Mouse (Mus musculus) hindbrain, embryonic 14.5 days (tissue): Measurements from ENCODE around the gene Myh1. TPM values are rescaled to one million over a fixed set of nuclear protein-coding genes. Genes with fewer than 3 reads are reported as not detected.

Experiments used
- ATAC-seq: fragments of 200-750 bp; cut with Nextera tagmentation; 2 replicates; pipeline ENCODE4 v1.8.0; 2017; ENCODE audit warnings: moderate number of reproducible peaks, mild to moderate bottlenecking, moderate TSS enrichment, moderate library complexity; ENCODE audit not compliant: low FRiP score
- DNase-seq: peaks from one replicate; pipeline ENCODE4 v3.0.0-alpha.2; 2015; ENCODE audit warnings: low spot score
- H3K27ac ChIP-seq: fragments of 300-500 bp; sonication (generic); 2 replicates; pipeline ENCODE4 v1.5.1; 2014; ENCODE audit warnings: mild to moderate bottlenecking, moderate library complexity
- H3K27me3 ChIP-seq: fragments of 300-500 bp; sonication (generic); 2 replicates; pipeline ENCODE4 v1.6.1; 2014; ENCODE audit warnings: mild to moderate bottlenecking, low read length, mixed read lengths; ENCODE audit not compliant: control insufficient read depth, insufficient read depth
- H3K36me3 ChIP-seq: fragments of 300-500 bp; sonication (generic); replicated peaks from 2 replicates; pipeline ENCODE4 v1.6.1; 2014; ENCODE audit not compliant: control insufficient read depth, insufficient read depth
- H3K4me1 ChIP-seq: fragments of 300-500 bp; sonication (generic); replicated peaks from 2 replicates; pipeline ENCODE4 v1.6.1; 2014; ENCODE audit warnings: antibody characterized with exemption, low read length, mixed read lengths; ENCODE audit not compliant: control insufficient read depth, insufficient read depth
- H3K4me2 ChIP-seq: fragments of 300-500 bp; sonication (generic); replicated peaks from 2 replicates; pipeline ENCODE4 v1.6.1; 2014; ENCODE audit warnings: mild to moderate bottlenecking, moderate library complexity
- H3K4me3 ChIP-seq: fragments of 300-500 bp; sonication (generic); replicated peaks from 2 replicates; pipeline ENCODE4 v1.5.1; 2014; ENCODE audit warnings: mild to moderate bottlenecking, low read length
- H3K9ac ChIP-seq: fragments of 300-500 bp; sonication (generic); 2 replicates; pipeline ENCODE4 v1.6.1; 2014
- H3K9me3 ChIP-seq: fragments of 300-500 bp; sonication (generic); 2 replicates; pipeline ENCODE4 v1.6.1; 2016; ENCODE audit warnings: low read length; ENCODE audit not compliant: control insufficient read depth
- WGBS: fragments of 180-500 bp; shearing (Covaris S2); extraction: QIAGEN DNeasy Blood & Tissue Kit; methylation state at CpG from one replicate; pipeline ENCODE4 v1.1.7; 2014; 5-methylcytosine and 5-hydroxymethylcytosine counted together
- polyA plus RNA-seq: library from polyadenylated mRNA; unstranded; fragments of >200 nt; fragmentation: Nextera tagmentation; extraction: Ambion mirVana; gene quantifications from 2 replicates; pipeline ENCODE4 v1.2.1, GENCODE M21; 2014

The Myh1 gene
- polyA plus RNA-seq, 1 experiment from 2014 or later, result 0.13 TPM

GRCm38 (mm10) chr11:67164851-67165250 is 35.0 kb upstream of the Myh1 start:
- no peaks in the 10 kb centered on the region for H3K36me3 ChIP-seq
- no peaks in the 10 kb centered on the region for H3K4me1 ChIP-seq
- no peak overlapping the region for H3K4me2 ChIP-seq
- H3K27ac ChIP-seq, result no peak overlapping the region
- no peak for ATAC-seq
- H3K4me3 ChIP-seq, result no peak overlapping the region
- 50% methylated on average over 5 of the region's 5 CpGs for WGBS
- H3K9ac ChIP-seq, result no peak overlapping the region
- no peak for DNase-seq
- H3K9me3 ChIP-seq, result no peaks in the 10 kb centered on the region
- H3K27me3 ChIP-seq, result no peaks in the 10 kb centered on the region

DNA sequence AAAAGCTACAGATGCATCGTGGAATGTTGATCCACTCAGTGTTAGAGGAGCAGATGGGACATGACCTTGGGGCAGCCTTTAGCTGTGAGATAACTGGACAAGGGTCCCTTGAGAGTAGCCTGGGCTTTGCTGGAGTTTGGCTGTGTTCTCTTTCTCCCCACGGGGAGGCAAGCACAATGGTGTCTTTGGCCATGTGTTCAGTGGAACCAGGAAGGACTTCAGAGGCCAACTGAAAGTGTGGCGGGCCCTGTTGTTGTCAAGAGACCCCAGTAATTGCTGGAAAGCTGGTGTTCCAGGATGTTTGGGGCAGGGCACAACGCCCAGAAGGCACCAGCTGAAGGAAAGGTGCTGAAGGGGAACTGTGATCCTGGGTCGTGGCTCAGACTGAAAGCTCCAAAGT is 30.6 kb upstream of the Myh1 start:
- DNase-seq (no peak), ATAC-seq (no peak)
- 40% methylated on average over 5 of the region's 5 CpGs for WGBS
- Histone ChIP-seq H3K36me3 (no peaks in the 10 kb centered on the region), H3K4me2 (no peak overlapping the region), H3K9me3 (no peaks in the 10 kb centered on the region), H3K27me3 (no peaks in the 10 kb centered on the region), H3K27ac (no peak overlapping the region), H3K4me3 (no peak overlapping the region), H3K4me1 (no peaks in the 10 kb centered on the region), H3K9ac (no peak overlapping the region)

DNA sequence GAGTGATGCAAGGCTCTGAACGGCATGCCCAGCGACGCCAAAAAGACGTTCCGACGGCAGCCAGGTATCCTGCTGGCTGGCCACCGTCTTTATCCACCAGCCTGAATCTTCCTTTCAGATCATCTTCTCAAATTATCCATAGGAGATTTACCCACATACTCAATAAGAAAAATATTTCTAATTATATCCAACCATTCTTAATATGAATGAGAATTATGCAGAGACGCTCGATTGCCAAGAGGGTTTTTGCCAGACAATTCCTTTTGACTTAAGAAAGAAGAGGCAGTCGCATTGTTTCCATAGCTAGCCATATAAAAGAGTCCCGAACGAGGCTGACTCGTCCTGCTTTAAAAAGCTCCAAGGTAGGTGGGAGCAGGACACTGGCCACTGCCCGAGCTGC is 29.1 kb upstream of the Myh1 start, which contains the start of gene Myh2:
Myh2 (plus strand) TSS at position 301 of the 400 bp plus-strand sequence.
- Histone ChIP-seq H3K4me1 (no peaks in the 10 kb centered on the region), H3K27ac (no peak within 1 kb of the TSS), H3K9ac (no peak within 1 kb of the TSS), H3K27me3 (no peaks in the 10 kb centered on the region), H3K4me3 (no peak within 1 kb of the TSS), H3K36me3 (no peaks in the 10 kb centered on the region), H3K4me2 (no peak within 1 kb of the TSS), H3K9me3 (no peaks in the 10 kb centered on the region)
- 63% methylated on average over 14 of the region's 14 CpGs for WGBS
- DNase-seq (no peak), ATAC-seq (no peak)

DNA sequence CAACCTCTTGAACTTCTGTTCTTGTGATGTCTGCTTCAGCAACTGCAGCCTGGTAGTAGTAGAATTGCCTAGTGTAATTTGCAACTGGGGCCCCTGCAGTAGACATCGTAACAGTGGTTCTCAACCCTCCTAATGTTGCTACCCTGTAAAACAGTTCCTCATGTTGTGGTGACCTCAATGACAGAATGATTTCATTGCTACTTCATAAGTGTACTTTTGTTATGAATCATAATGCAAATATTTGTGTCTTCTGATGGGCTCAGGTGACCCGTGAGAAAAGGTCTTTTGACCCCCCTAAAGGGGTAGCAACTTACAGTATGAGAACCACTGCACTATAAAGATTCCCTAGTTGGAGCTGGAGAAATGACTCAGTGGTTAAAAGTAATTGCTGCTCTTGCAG is 27.4 kb upstream of the Myh1 start:
- Histone ChIP-seq H3K27me3 (no peaks in the 10 kb centered on the region), H3K36me3 (no peaks in the 10 kb centered on the region), H3K27ac (no peak overlapping the region), H3K9me3 (no peaks in the 10 kb centered on the region), H3K4me1 (no peaks in the 10 kb centered on the region), H3K4me3 (no peak overlapping the region), H3K4me2 (no peak overlapping the region), H3K9ac (no peak overlapping the region)
- ATAC-seq (no peak), DNase-seq (no peak)
- WGBS, result 87% methylated on average over 2 of the region's 2 CpGs

DNA sequence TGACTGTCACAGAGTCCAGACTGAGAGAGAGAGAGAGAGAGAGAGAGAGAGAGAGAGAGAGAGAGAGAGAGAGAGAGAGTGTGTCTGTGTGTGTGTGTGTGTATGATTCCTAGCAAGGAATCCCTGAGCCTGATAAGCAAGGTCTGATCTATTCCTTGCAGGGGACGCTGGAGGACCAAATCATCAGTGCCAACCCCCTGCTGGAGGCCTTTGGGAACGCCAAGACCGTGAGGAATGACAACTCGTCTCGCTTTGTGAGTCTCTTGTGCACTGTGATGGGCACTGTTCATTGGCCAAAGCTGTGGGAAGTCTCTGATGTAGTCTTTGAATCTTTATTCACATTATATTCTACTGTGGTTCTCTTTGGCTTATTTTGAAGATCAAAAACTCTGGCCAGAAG is 23.5 kb upstream of the Myh1 start:
- H3K36me3 ChIP-seq, result no peaks in the 10 kb centered on the region
- no peaks in the 10 kb centered on the region for H3K27me3 ChIP-seq
- H3K4me1 ChIP-seq, result no peaks in the 10 kb centered on the region
- no peak for ATAC-seq
- no peak overlapping the region for H3K27ac ChIP-seq
- H3K9ac ChIP-seq, result no peak overlapping the region
- no peaks in the 10 kb centered on the region for H3K9me3 ChIP-seq
- no peak for DNase-seq
- no peak overlapping the region for H3K4me2 ChIP-seq
- WGBS, result 56% methylated on average over 5 of the region's 5 CpGs
- no peak overlapping the region for H3K4me3 ChIP-seq

DNA sequence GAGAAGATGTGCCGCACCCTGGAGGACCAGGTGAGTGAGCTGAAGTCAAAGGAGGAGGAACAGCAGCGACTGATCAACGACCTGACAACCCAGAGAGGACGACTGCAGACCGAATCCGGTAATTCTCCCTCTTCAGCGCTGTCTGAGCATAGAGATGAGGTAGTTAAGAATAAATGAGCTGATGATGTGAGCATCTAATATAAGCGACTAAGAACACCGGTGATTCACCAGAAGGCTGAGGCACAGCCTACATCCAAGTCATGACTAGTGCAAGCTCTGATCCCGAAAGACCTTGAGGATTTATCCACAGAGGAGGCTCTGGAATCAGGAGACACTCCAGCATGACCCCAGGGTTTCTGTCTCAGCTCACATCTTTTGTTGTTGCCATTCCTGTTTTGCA is 9.5 kb upstream of the Myh1 start:
- H3K4me1 ChIP-seq, result no peaks in the 10 kb centered on the region
- H3K4me3 ChIP-seq, result no peak overlapping the region
- H3K36me3 ChIP-seq, result no peaks in the 10 kb centered on the region
- no peaks in the 10 kb centered on the region for H3K27me3 ChIP-seq
- H3K4me2 ChIP-seq, result no peak overlapping the region
- ATAC-seq, result no peak
- no peak for DNase-seq
- no peak overlapping the region for H3K27ac ChIP-seq
- H3K9ac ChIP-seq, result no peak overlapping the region
- WGBS, result 84% methylated on average over 10 of the region's 10 CpGs
- H3K9me3 ChIP-seq, result no peaks in the 10 kb centered on the region

GRCm38 (mm10) chr11:67190814-67191213 is 9.0 kb upstream of the Myh1 start:
- Histone ChIP-seq H3K4me3 (no peak overlapping the region), H3K27ac (no peak overlapping the region), H3K9ac (no peak overlapping the region), H3K4me1 (no peaks in the 10 kb centered on the region), H3K27me3 (no peaks in the 10 kb centered on the region), H3K4me2 (no peak overlapping the region), H3K36me3 (no peaks in the 10 kb centered on the region), H3K9me3 (no peaks in the 10 kb centered on the region)
- DNase-seq, result no peak
- no peak for ATAC-seq
- 88% methylated on average over 2 of the region's 2 CpGs for WGBS

GRCm38 (mm10) chr11:67191496-67191895 is 8.4 kb upstream of the Myh1 start:
- Histone ChIP-seq H3K27me3 (no peaks in the 10 kb centered on the region), H3K4me1 (no peaks in the 10 kb centered on the region), H3K9me3 (no peaks in the 10 kb centered on the region), H3K4me2 (no peak overlapping the region), H3K36me3 (no peaks in the 10 kb centered on the region), H3K27ac (no peak overlapping the region), H3K4me3 (no peak overlapping the region), H3K9ac (no peak overlapping the region)
- DNase-seq (no peak), ATAC-seq (no peak)
- WGBS, result 93% methylated on average over 14 of the region's 14 CpGs

DNA sequence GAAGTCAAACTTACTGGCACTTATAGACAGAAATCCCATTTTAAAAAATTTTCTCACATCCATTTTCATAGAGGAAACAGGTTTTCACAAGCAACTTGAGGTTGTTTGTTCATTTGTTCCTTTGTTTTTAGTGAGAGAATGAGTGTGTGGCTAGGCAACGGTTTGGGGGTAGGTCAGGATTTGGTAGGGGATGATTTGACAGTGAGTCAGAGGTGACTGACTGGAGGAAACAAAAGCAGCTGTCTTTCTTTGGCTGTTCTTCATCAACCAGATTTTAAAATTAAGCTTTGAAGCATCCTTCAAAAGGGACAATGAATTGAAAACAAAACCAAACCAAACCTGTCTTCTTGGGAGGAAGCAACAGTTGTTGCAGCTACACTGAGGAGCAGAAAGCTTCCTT is 531 bp upstream of the Myh1 start:
- H3K4me2 ChIP-seq, result no peak overlapping the region
- DNase-seq (no peak), ATAC-seq (no peak)
- no peak overlapping the region for H3K4me3 ChIP-seq
- H3K36me3 ChIP-seq, result no peaks in the 10 kb centered on the region
- no peak overlapping the region for H3K9ac ChIP-seq
- no peaks in the 10 kb centered on the region for H3K9me3 ChIP-seq
- H3K4me1 ChIP-seq, result no peaks in the 10 kb centered on the region
- WGBS, result 52% methylated on average over 1 of the region's 1 CpGs
- no peaks in the 10 kb centered on the region for H3K27me3 ChIP-seq
- H3K27ac ChIP-seq, result no peak overlapping the region

- DNase-seq, result no peak
Observed at GRCm38 (mm10) chr11:67204766-67205165, 4.9 kb downstream of the Myh1 start.

More at GRCm38 (mm10) chr11:67204766-67205165, 4.9 kb downstream of the Myh1 start:
- no peak for ATAC-seq
- no peaks in the 10 kb centered on the region for H3K4me1 ChIP-seq
- no peaks in the 10 kb centered on the region for H3K27me3 ChIP-seq
- 81% methylated on average over 3 of the region's 3 CpGs for WGBS
- H3K4me2 ChIP-seq, result no peak overlapping the region
- no peaks in the 10 kb centered on the region for H3K36me3 ChIP-seq
- H3K27ac ChIP-seq, result no peak overlapping the region
- no peak overlapping the region for H3K4me3 ChIP-seq
- H3K9me3 ChIP-seq, result no peaks in the 10 kb centered on the region
- H3K9ac ChIP-seq, result no peak overlapping the region
